Mouse (Mus musculus) thymus, adult 2 months (tissue): Measurements from ENCODE around the gene Ankmy1. TPM values are rescaled to one million over a fixed set of nuclear protein-coding genes. Genes with fewer than 3 reads are reported as not detected.

Experiments
- DNase-seq: peaks from one replicate; pipeline ENCODE4 v3.0.0; 2021
- H3K27ac ChIP-seq: fragments of 200-500 bp; 2 replicates; pipeline ENCODE4 v1.5.1; 2012; ENCODE audit warnings: low read length, control low read depth; ENCODE audit not compliant: control insufficient read depth, insufficient read depth
- H3K27me3 ChIP-seq: fragments of 200-500 bp; 2 replicates; pipeline ENCODE4 v1.6.1; 2012; ENCODE audit warnings: mild to moderate bottlenecking, low read length, moderate library complexity, mixed read lengths; ENCODE audit not compliant: control insufficient read depth, insufficient read depth
- H3K36me3 ChIP-seq: fragments of 200-500 bp; 2 replicates; pipeline ENCODE4 v1.6.1; 2012; ENCODE audit warnings: mild to moderate bottlenecking, low read length, moderate library complexity; ENCODE audit not compliant: control insufficient read depth, insufficient read depth
- H3K4me1 ChIP-seq: fragments of 200-500 bp; replicated peaks from 2 replicates; pipeline ENCODE4 v1.6.1; 2012; ENCODE audit warnings: low read length; ENCODE audit not compliant: control insufficient read depth, insufficient read depth
- H3K4me3 ChIP-seq: fragments of 200-500 bp; 2 replicates; pipeline ENCODE4 v1.5.1; 2012; ENCODE audit warnings: mild to moderate bottlenecking, low read length, control low read depth, moderate library complexity; ENCODE audit not compliant: control insufficient read depth, insufficient read depth
- CTCF ChIP-seq: fragments of 200-500 bp; IDR thresholded peaks from 2 replicates; pipeline ENCODE4 v1.5.1; 2012; ENCODE audit warnings: mild to moderate bottlenecking, control low read depth, low read length, moderate library complexity, borderline replicate concordance; ENCODE audit not compliant: control insufficient read depth, poor library complexity, insufficient read depth; ENCODE audit errors: extremely low read depth
- POLR2A ChIP-seq: fragments of 200-500 bp; IDR thresholded peaks from 2 replicates; pipeline ENCODE4 v1.6.1; 2012; ENCODE audit warnings: mild to moderate bottlenecking, low read length, control low read depth, moderate library complexity; ENCODE audit not compliant: control insufficient read depth, poor library complexity, insufficient read depth; ENCODE audit errors: extremely low read depth
- WGBS: fragments of 180-500 bp; shearing (Covaris S2); methylation state at CpG from one replicate; pipeline ENCODE4 v1.1.7; 2018; 5-methylcytosine and 5-hydroxymethylcytosine counted together
- polyA plus RNA-seq: library from polyadenylated mRNA; depleted of rRNA; stranded (reverse); fragments of >200 nt; gene quantifications from 2 replicates; pipeline ENCODE4 v1.2.3, GENCODE M21; 2012

Gene Ankmy1
- polyA plus RNA-seq, 1 experiment, result 5.5 TPM

DNA sequence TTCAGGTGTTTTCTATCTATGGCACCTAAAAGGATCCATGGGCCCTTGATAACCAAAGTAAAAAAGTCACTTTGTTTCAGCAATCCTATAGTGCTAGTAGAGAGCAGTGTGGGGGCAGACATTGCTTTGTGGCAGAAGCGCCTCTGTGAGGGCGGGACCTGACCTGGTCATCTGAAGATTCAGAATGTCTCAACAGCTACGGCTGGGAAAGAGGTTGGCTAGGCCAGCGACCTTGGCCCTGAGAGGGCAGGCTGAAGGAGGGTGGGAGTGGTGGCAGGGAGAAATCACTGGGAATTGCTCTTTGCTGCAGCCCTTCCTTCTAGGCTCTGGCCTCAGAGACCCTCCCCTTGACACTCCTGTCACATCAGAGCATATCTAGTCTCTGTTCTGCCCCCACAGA is 11.5 kb upstream of the Ankmy1 start:
- no peak for DNase-seq
- Histone ChIP-seq H3K27me3 (no peaks in the 10 kb centered on the region), H3K27ac (no peak overlapping the region), H3K4me1 (peaks cover 27% of the 10 kb centered on the region), H3K36me3 (peaks cover 42% of the 10 kb centered on the region), H3K4me3 (no peak overlapping the region)
- WGBS, result 94% methylated on average over 4 of the region's 4 CpGs
- TF ChIP-seq CTCF (no peak), POLR2A (no peak)

DNA sequence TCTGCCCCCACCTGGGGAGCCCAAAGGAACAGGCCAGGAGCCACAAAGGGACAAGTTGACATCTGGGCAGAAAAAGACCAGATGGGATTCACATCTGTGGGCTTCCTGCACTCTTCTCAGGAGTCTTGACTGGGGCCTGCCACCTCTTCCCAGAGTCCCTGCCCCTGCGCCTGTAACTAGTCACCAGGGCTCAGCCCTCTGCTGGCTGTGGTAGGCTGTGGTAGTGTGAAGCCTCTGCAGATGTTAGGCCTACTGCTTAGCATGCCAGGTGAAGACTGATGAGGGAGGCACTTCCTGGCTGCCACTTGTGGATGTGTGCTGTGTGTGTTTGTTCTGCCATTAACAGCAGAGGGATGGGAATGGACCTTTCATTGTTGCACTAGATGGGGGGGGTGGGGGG is 9.6 kb upstream of the Ankmy1 start:
- 12% methylated on average over 1 of the region's 1 CpGs for WGBS
- no peak for TF ChIP-seq POLR2A
- 0 out of 2 replicates have a peak, but pooled peaks have one; percentile 36 for TF ChIP-seq CTCF
- Histone ChIP-seq H3K27ac (no peak overlapping the region), H3K4me1 (peaks cover 34% of the 10 kb centered on the region), H3K36me3 (peaks cover 24% of the 10 kb centered on the region), H3K4me3 (peak overlapping the region; percentile 95), H3K27me3 (no peaks in the 10 kb centered on the region)
- peak; percentile 46 for DNase-seq

DNA sequence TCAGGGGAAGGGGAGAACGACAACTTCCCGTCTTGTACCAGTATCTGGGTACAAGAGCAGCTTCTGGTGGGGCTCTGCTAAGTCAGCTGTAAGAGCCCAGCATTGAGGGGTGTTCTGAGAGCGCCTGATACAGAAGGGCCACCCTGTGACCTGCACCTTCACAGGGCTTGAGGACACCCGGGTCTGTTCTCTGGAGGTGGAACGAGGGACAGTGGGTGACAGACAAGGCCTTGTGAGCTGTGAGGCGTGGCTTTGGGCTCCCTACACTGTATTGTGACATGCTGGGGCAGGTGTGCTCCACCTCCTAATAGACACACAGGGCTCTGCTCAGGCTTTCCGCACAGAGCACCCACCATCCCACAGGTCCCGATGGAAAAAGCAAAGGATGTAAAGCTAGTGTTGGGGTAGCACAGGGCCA is 9.0 kb upstream of the Ankmy1 start:
- no peaks in the 10 kb centered on the region for H3K27me3 ChIP-seq
- peaks cover 18% of the 10 kb centered on the region for H3K36me3 ChIP-seq
- peaks cover 34% of the 10 kb centered on the region for H3K4me1 ChIP-seq
- TF ChIP-seq POLR2A (no peak), CTCF (no peak)
- H3K4me3 ChIP-seq, result peak overlapping the region; percentile 95
- peak overlapping the region; percentile 26; the same call in 1 of the 2 replicates for H3K27ac ChIP-seq
- 39% methylated on average over 8 of the region's 8 CpGs for WGBS
- DNase-seq, result no peak

DNA sequence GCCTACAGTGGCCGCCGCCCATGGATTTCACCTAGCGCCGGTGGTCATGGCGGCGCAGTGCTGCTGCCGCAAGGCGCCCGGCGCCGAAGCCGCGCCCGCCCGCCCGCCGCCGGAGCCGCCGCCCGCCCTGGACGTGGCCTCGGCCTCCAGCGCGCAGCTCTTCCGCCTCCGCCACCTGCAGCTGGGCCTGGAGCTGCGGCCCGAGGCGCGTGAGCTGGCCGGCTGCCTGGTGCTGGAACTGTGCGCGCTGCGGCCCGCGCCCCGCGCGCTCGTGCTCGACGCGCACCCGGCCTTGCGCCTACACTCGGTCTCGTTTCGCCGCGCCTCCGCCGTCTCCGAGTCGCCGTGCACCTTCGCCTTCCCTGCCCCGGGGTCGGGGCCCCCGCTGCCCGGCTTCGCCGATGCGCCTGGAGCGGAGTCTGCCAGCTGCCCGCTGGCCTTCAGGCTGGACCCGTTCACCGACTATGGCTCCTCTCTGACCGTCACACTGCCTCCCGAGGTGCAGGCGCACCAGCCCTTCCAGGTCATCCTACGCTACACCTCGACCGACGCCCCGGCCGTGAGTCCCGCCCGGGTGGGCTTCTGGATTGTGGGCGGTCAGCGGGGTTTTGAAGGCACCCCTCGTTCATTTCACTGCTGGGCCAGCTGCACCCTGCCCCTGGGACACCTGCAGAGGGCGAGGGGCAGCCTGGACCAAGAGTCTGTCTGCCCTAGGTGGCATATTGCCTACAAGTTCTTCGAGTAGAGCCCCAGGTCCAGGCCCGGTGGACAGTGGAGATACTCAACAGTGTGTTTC is 8.4 kb upstream of the Ankmy1 start:
- peak; percentile 52 for DNase-seq
- Histone ChIP-seq H3K36me3 (peaks cover 12% of the 10 kb centered on the region), H3K27ac (peak overlapping the region; percentile 26), H3K27me3 (no peaks in the 10 kb centered on the region), H3K4me3 (peak overlapping the region; percentile 95), H3K4me1 (peaks cover 37% of the 10 kb centered on the region)
- 0 out of 2 replicates have a peak, but pooled peaks have one; percentile 4 for TF ChIP-seq POLR2A
- no peak for TF ChIP-seq CTCF
- WGBS, result 3% methylated on average over 85 of the region's 85 CpGs

DNA sequence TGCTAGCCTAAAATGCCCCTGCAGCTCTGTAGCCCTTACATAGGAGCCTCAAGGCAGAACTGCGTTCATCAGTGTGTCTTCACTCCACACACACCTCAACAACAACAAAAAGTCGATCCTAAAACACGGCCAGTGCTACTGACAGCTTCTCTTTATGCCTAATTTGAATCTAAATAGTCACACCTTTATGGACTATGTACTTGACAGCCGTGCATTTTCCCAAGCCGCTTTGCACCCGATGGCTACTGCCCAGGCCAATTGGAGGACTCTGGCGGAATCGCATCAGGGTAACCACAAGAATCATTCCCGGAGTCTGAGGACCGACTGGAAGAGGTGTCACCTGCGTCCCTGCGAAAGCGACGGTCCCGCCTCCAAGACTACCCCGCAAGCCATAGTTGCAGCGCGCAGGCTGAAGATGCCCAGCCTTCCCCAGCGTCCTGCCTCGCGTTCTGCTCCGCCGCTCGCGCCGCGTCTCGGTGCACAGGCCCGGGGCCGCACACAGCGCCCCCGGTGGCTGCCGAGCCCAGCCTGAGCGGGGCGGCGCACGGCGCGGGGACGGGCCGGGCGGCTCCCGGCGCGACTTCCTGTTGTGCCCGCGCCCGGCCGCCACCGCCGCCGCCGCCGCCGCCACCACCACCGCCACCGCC is 7.7 kb upstream of the Ankmy1 start, which contains the start of gene Rnpepl1:
Gene Rnpepl1, plus strand, starts transcription at position 545 of the 647 bp plus-strand sequence.
- under 1% methylated on average over 57 of the region's 57 CpGs for whole genome bisulfite sequencing
- TF ChIP-seq POLR2A, result peak; percentile 20; the same call in 1 of the 2 replicates
- TF ChIP-seq CTCF, result peak; percentile 90
- Histone ChIP-seq H3K27ac (peak within 1 kb of the TSS; percentile 26), H3K27me3 (no peaks in the 10 kb centered on the region), H3K4me1 (peaks cover 39% of the 10 kb centered on the region), H3K4me3 (peak within 1 kb of the TSS; percentile 95), H3K36me3 (peaks cover 6% of the 10 kb centered on the region)
- peak; percentile 82 for DNase-seq

DNA sequence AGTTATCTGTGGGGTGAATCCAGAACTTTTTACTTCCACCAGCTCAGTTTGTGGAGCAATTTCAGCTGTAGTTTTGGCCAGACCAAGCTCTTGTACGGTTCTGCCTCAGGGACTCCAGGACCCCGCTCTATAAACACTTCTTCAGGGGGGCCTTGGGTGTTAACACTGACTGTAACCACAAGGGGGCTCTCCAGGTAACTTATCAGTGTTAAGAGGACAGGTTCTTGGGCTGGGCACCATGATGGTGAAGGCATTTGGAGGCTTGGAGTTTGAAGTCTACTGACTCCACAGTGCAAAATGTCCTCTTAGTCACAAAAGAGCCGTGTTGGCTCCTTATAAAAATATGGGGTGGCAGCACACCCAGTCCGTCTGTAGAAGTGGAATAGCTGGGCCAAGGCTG is 6.4 kb upstream of the Ankmy1 start:
- Histone ChIP-seq H3K27me3 (no peaks in the 10 kb centered on the region), H3K4me1 (peaks cover 39% of the 10 kb centered on the region), H3K4me3 (no peak overlapping the region), H3K27ac (no peak overlapping the region), H3K36me3 (no peaks in the 10 kb centered on the region)
- TF ChIP-seq CTCF (no peak), POLR2A (no peak)
- DNase-seq, result peak; percentile 46
- 87% methylated on average over 4 of the region's 4 CpGs for WGBS
